Mouse (Mus musculus): ENCODE results near the gene Trpv4. TPM values are rescaled to one million over a fixed set of nuclear protein-coding genes. Genes with fewer than 3 reads are reported as not detected.

The Trpv4 gene
- polyA plus RNA-seq, 1 experiment: 1.7 TPM

- no peak for TF ChIP-seq CTCF (IDR thresholded peaks at IDR 0.05; ENCODE audit: borderline replicate concordance, extremely low read depth, insufficient read depth, insufficient read length)
- no peak for TF ChIP-seq POLR2A (IDR thresholded peaks at IDR 0.05; ENCODE audit: borderline replicate concordance, extremely low read depth, insufficient read depth, insufficient read length, poor library complexity, severe bottlenecking)
- DNase-seq (ENCODE audit: low read depth): no peak
Observed at GRCm38 (mm10) chr5:114688703-114689102, 30.5 kb upstream of the Trpv4 start.

DNA sequence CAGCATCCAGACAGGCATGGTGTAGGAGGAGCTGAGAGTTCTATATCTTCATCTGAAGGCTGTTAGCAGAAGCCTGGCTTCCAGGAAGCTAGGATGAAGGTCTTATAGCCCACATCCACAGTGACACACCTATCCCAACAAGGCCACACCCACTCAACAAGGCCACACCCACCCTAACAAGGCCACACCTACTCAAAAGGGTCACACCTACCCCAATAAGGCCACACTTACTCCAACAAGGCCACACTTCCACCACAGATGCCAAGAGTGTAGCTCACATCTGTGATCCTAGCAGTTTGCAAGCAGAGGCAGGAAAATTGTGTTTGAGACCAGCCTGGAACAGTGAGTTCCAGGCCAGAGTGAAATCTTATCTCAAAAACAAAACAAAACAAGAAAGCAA is 29.7 kb upstream of the Trpv4 start:
- DNase-seq (ENCODE audit: low read depth): no peak
- TF ChIP-seq CTCF (IDR thresholded peaks at IDR 0.05; ENCODE audit: borderline replicate concordance, extremely low read depth, insufficient read depth, insufficient read length) (no peak), POLR2A (IDR thresholded peaks at IDR 0.05; ENCODE audit: borderline replicate concordance, extremely low read depth, insufficient read depth, insufficient read length, poor library complexity, severe bottlenecking) (no peak)

DNA sequence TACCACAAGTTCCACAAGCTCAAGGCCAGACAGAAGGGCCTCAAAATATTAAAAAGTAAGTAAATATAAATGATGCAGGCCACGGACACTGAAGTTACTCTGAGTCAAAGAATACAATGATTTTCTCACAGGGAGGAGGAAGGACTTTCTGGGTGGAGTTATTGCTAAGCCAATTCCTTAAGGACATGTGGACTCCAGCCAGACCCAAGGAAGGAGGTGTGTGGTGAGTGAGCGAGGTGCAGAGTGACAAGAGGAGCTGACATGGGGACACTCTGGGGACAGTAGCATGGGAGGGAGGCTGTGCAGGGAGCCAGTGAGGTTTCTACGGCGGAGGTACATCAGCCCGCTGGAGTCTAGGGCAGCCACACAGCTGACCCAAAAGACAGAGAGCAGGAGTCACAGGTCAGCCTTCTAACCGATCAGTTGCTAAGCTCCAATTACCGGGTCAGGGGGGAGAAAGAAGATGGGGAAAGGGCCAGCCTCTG is 28.5 kb upstream of the Trpv4 start:
- TF ChIP-seq POLR2A (IDR thresholded peaks at IDR 0.05; ENCODE audit: borderline replicate concordance, extremely low read depth, insufficient read depth, insufficient read length, poor library complexity, severe bottlenecking): no peak
- no peak for TF ChIP-seq CTCF (IDR thresholded peaks at IDR 0.05; ENCODE audit: borderline replicate concordance, extremely low read depth, insufficient read depth, insufficient read length)
- no peak for DNase-seq (ENCODE audit: low read depth)

- TF ChIP-seq POLR2A (IDR thresholded peaks at IDR 0.05; ENCODE audit: borderline replicate concordance, extremely low read depth, insufficient read depth, insufficient read length, poor library complexity, severe bottlenecking) (no peak), CTCF (IDR thresholded peaks at IDR 0.05; ENCODE audit: borderline replicate concordance, extremely low read depth, insufficient read depth, insufficient read length) (no peak)
- no peak for DNase-seq (ENCODE audit: low read depth)
Observed at GRCm38 (mm10) chr5:114685986-114686385, 27.8 kb upstream of the Trpv4 start.

DNA sequence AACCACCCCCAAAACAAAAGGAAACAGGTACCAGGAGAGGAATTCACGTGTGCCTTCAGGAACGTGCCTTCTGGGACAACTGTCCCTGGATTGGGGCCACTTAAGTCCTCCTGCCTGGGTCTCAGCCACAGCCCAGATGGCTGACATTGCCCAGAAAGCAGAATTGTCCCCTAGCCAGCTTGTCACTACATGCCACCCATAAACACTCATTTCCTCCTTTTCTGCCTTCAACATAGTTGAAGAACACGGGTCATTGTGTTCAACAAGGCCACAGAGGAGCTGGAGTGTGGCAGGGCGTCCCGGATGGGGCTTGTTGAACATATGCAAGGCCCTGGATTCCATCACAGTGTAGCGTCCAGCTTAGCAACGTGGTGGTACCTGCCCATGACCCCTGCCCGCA is 23.5 kb upstream of the Trpv4 start:
- no peak for DNase-seq (ENCODE audit: low read depth)
- TF ChIP-seq POLR2A (IDR thresholded peaks at IDR 0.05; ENCODE audit: borderline replicate concordance, extremely low read depth, insufficient read depth, insufficient read length, poor library complexity, severe bottlenecking) (no peak), CTCF (IDR thresholded peaks at IDR 0.05; ENCODE audit: borderline replicate concordance, extremely low read depth, insufficient read depth, insufficient read length) (no peak)

- TF ChIP-seq POLR2A (IDR thresholded peaks at IDR 0.05; ENCODE audit: borderline replicate concordance, extremely low read depth, insufficient read depth, insufficient read length, poor library complexity, severe bottlenecking) (no peak), CTCF (IDR thresholded peaks at IDR 0.05; ENCODE audit: borderline replicate concordance, extremely low read depth, insufficient read depth, insufficient read length) (no peak)
- DNase-seq (ENCODE audit: low read depth): no peak
Observed at GRCm38 (mm10) chr5:114680676-114681285, 22.6 kb upstream of the Trpv4 start.

GRCm38 (mm10) chr5:114679841-114680591 is 21.8 kb upstream of the Trpv4 start:
- TF ChIP-seq CTCF (IDR thresholded peaks at IDR 0.05; ENCODE audit: borderline replicate concordance, extremely low read depth, insufficient read depth, insufficient read length) (peak; percentile 2; the same call in 1 of the 2 replicates), POLR2A (IDR thresholded peaks at IDR 0.05; ENCODE audit: borderline replicate concordance, extremely low read depth, insufficient read depth, insufficient read length, poor library complexity, severe bottlenecking) (no peak)
- DNase-seq (ENCODE audit: low read depth): no peak

- DNase-seq (ENCODE audit: low read depth): no peak
- no peak for TF ChIP-seq POLR2A (IDR thresholded peaks at IDR 0.05; ENCODE audit: borderline replicate concordance, extremely low read depth, insufficient read depth, insufficient read length, poor library complexity, severe bottlenecking)
- TF ChIP-seq CTCF (IDR thresholded peaks at IDR 0.05; ENCODE audit: borderline replicate concordance, extremely low read depth, insufficient read depth, insufficient read length): no peak
Observed at GRCm38 (mm10) chr5:114674594-114674993, 16.4 kb upstream of the Trpv4 start.

- TF ChIP-seq POLR2A (IDR thresholded peaks at IDR 0.05; ENCODE audit: borderline replicate concordance, extremely low read depth, insufficient read depth, insufficient read length, poor library complexity, severe bottlenecking) (no peak), CTCF (IDR thresholded peaks at IDR 0.05; ENCODE audit: borderline replicate concordance, extremely low read depth, insufficient read depth, insufficient read length) (0 out of 2 replicates have a peak, but pooled peaks have one; percentile 0)
- DNase-seq (ENCODE audit: low read depth): no peak
Observed at GRCm38 (mm10) chr5:114673114-114673513, 14.9 kb upstream of the Trpv4 start.

- TF ChIP-seq CTCF (IDR thresholded peaks at IDR 0.05; ENCODE audit: borderline replicate concordance, extremely low read depth, insufficient read depth, insufficient read length) (no peak), POLR2A (IDR thresholded peaks at IDR 0.05; ENCODE audit: borderline replicate concordance, extremely low read depth, insufficient read depth, insufficient read length, poor library complexity, severe bottlenecking) (no peak)
- no peak for DNase-seq (ENCODE audit: low read depth)
Observed at GRCm38 (mm10) chr5:114669014-114669413, 10.8 kb upstream of the Trpv4 start.

- peak; percentile 100 for TF ChIP-seq CTCF (IDR thresholded peaks at IDR 0.05; ENCODE audit: borderline replicate concordance, extremely low read depth, insufficient read depth, insufficient read length)
- 0 out of 2 replicates have a peak, but pooled peaks have one; percentile 7 for TF ChIP-seq POLR2A (IDR thresholded peaks at IDR 0.05; ENCODE audit: borderline replicate concordance, extremely low read depth, insufficient read depth, insufficient read length, poor library complexity, severe bottlenecking)
- peak; percentile 98 for DNase-seq (ENCODE audit: low read depth)
Observed at GRCm38 (mm10) chr5:114667228-114667856, 9.1 kb upstream of the Trpv4 start.
